Mouse (Mus musculus) myocyte (in vitro differentiated cells): ENCODE results near the gene Mcf2l. TPM values are rescaled to one million over a fixed set of nuclear protein-coding genes. Genes with fewer than 3 reads are reported as not detected.

Experiments
- H3K27me3 ChIP-seq: one replicate; pipeline ENCODE4 v1.6.1; 2011; ENCODE audit not compliant: control insufficient read depth, insufficient read depth, insufficient read length
- H3K36me3 ChIP-seq: one replicate; pipeline ENCODE4 v1.6.1; 2011; ENCODE audit not compliant: control insufficient read depth, insufficient read depth
- H3K4me2 ChIP-seq: one replicate; pipeline ENCODE4 v1.6.1; 2011; ENCODE audit warnings: low read depth, control low read depth
- H3K4me3 ChIP-seq: one replicate; pipeline ENCODE4 v1.5.1; 2011; ENCODE audit warnings: mild to moderate bottlenecking, control low read depth, moderate library complexity
- H3K79me2 ChIP-seq: one replicate; pipeline ENCODE4 v1.6.1; 2011; ENCODE audit not compliant: control insufficient read depth, insufficient read depth
- H3ac ChIP-seq: one replicate; pipeline ENCODE4 v1.6.1; 2011; ENCODE audit not compliant: control insufficient read depth, insufficient read length
- CEBPB ChIP-seq: IDR thresholded peaks from 2 replicates; pipeline ENCODE4 v1.6.1; 2011; ENCODE audit warnings: mild to moderate bottlenecking, moderate library complexity; ENCODE audit not compliant: poor library complexity, insufficient read depth, severe bottlenecking
- E2F4 ChIP-seq: IDR thresholded peaks from one replicate; pipeline ENCODE4 v1.6.1; 2011; ENCODE audit warnings: mild to moderate bottlenecking, control low read depth, moderate library complexity; ENCODE audit not compliant: insufficient read depth
- MAX ChIP-seq: IDR thresholded peaks from one replicate; pipeline ENCODE4 v1.6.1; 2011; ENCODE audit warnings: low read depth, mild to moderate bottlenecking, control low read depth
- MYOD1 ChIP-seq, 3 experiments: IDR thresholded peaks; one replicate each; pipeline ENCODE4 v1.6.1; 2011; ENCODE audit warnings: control low read depth in 2 of 3, low read depth in 2 of 3, mild to moderate bottlenecking in 2 of 3, moderate library complexity in 1 of 3; ENCODE audit not compliant: insufficient read length in 2 of 3, control insufficient read depth in 1 of 3
- MYOG ChIP-seq, 3 experiments: IDR thresholded peaks; one replicate each; pipeline ENCODE4 v1.6.1; 2011; ENCODE audit warnings: control low read depth in 2 of 3, low read depth in 2 of 3, mild to moderate bottlenecking in 2 of 3; ENCODE audit not compliant: insufficient read length in 2 of 3, control insufficient read depth in 1 of 3, insufficient read depth in 1 of 3
- POLR2A ChIP-seq: IDR thresholded peaks from one replicate; pipeline ENCODE4 v1.6.1; 2011; ENCODE audit warnings: low read depth, mild to moderate bottlenecking, control low read depth, moderate library complexity; ENCODE audit not compliant: insufficient read length
- POLR2AphosphoS2 ChIP-seq: IDR thresholded peaks from one replicate; pipeline ENCODE4 v1.6.1; 2011; ENCODE audit warnings: low read depth, control low read depth; ENCODE audit not compliant: insufficient read length
- REST ChIP-seq: IDR thresholded peaks from one replicate; pipeline ENCODE4 v1.6.1; 2011; ENCODE audit warnings: mild to moderate bottlenecking, control low read depth, moderate library complexity; ENCODE audit not compliant: insufficient read depth, insufficient read length
- SRF ChIP-seq: IDR thresholded peaks from one replicate; pipeline ENCODE4 v1.6.1; 2011; ENCODE audit warnings: low read depth; ENCODE audit not compliant: control insufficient read depth, insufficient read length
- TCF12 ChIP-seq: IDR thresholded peaks from one replicate; pipeline ENCODE4 v1.6.1; 2011; ENCODE audit warnings: mild to moderate bottlenecking, control low read depth; ENCODE audit not compliant: poor library complexity, insufficient read depth, severe bottlenecking
- TCF3 ChIP-seq: IDR thresholded peaks from one replicate; pipeline ENCODE4 v1.6.1; 2011; ENCODE audit warnings: low read depth, control low read depth; ENCODE audit not compliant: insufficient read length
- USF1 ChIP-seq: IDR thresholded peaks from one replicate; pipeline ENCODE4 v1.6.1; 2011; ENCODE audit warnings: low read depth, mild to moderate bottlenecking, control low read depth, moderate library complexity
- polyA plus RNA-seq: library from polyadenylated mRNA; unstranded; fragments of >200 nt; fragmentation: generic; extraction: Trizol; gene quantifications from one replicate; pipeline ENCODE4 v1.2.1, GENCODE M21; 2012; ENCODE audit warnings: missing spikeins

Mcf2l gene
- polyA plus RNA-seq, 1 experiment: 1.2 TPM

DNA sequence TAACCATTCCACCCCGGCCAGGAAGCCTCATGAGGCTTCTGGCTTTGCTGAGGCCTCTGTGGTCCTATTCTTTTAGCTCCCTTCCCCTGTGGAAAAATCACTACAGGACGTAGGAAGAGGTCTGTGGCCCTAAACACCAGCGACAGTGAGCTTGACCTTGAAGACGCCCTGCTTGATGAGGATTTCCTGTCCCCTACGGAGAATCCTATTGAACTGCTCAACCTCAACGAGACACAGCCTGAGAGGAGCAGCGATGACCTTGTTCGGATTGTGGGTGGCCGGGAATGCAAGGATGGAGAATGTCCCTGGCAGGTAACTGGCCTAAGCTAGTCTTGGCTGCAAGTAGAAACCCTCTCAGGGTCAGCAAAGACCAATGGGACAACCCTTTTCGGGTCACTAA lies 176.9 kb downstream of the Mcf2l start:
- H3K79me2 ChIP-seq: no peaks in the 10 kb centered on the region
- H3ac ChIP-seq: no peak overlapping the region
- TF ChIP-seq MAX: no peak
- no peak for TF ChIP-seq TCF3
- H3K36me3 ChIP-seq: no peaks in the 10 kb centered on the region
- H3K4me3 ChIP-seq: no peak overlapping the region
- H3K27me3 ChIP-seq: peaks cover 60% of the 10 kb centered on the region
- no peak overlapping the region for H3K4me2 ChIP-seq

DNA sequence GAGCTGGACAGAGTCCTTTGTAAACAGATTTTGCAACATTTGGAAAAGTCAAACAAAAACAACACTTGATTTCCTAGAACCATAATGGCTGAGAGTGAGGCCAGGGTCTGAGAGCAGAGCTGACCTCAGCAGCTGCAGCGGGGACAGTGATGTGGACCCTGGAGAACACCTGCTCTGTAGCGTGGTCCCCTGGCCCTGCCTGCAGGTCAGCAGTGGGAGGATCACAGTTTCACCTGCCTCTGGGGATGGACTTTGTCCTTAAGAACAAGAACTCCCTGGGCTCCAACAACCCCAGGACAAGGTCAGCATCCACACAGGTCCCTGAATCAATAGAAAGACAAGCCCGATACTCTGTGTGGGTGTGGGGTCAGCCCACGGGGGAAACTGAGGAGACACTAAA lies 183.7 kb downstream of the Mcf2l start:
- no peaks in the 10 kb centered on the region for H3K36me3 ChIP-seq
- peaks cover 68% of the 10 kb centered on the region for H3K27me3 ChIP-seq
- no peaks in the 10 kb centered on the region for H3K79me2 ChIP-seq
- no peak overlapping the region for H3ac ChIP-seq
- no peak overlapping the region for H3K4me2 ChIP-seq
- TF ChIP-seq REST (no peak), TCF3 (no peak), CEBPB (no peak), POLR2A (no peak), SRF (no peak), E2F4 (no peak), USF1 (no peak), MYOG (IDR thresholded peaks at IDR 0.05; ENCODE audit: control insufficient read depth in 1 of 3, insufficient read depth in 1 of 3, insufficient read length in 2 of 3, low read depth in 2 of 3) (no peak), TCF12 (no peak), MYOD1 (IDR thresholded peaks at IDR 0.05; ENCODE audit: control insufficient read depth in 1 of 3, insufficient read length in 2 of 3, low read depth in 2 of 3) (no peak), MAX (no peak), POLR2AphosphoS2 (no peak)
- H3K4me3 ChIP-seq: no peak overlapping the region

DNA sequence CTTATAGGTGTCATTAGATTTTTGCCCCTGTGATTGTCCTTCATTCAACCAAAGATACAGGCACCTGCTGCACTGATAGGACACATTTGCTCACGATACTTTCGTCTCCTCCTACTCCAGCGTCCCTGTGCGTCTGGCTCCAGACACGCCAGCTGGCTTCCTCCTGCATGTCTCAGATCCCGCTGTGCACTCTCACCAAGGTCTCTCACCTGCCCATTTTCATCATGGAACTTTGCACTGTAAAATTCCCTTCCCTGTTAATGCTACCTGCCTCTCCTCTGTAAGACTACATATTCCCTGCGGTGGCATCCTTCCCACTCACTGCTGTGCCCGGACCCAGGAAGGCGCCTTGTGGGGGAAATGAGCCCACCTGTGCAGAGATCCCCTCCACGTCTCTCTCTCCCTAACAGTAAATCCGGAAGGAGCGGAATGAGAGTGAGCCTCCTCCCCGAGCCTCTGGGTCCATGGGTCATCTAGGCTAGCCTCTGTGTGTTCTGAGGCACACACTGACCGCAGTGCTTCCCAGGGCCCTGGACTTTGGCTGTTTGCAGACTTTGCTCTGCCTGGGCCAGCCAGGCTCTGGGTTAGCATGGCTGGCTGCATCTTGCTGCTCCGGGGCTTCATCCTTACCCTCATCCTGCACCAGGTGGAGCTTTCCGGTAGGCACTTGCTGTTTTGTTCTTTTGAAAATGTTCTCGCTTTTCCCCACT lies 187.0 kb downstream of the Mcf2l start, which contains the start of gene Proz:
TSS of gene Proz (plus strand) at position 474 of the 710 bp plus-strand sequence.
- Histone ChIP-seq H3ac (no peak within 1 kb of the TSS), H3K4me2 (no peak within 1 kb of the TSS), H3K27me3 (peaks cover 56% of the 10 kb centered on the region), H3K79me2 (no peaks in the 10 kb centered on the region), H3K36me3 (no peaks in the 10 kb centered on the region), H3K4me3 (no peak within 1 kb of the TSS)
- TF ChIP-seq POLR2A: no peak
- TF ChIP-seq E2F4: no peak
- TF ChIP-seq SRF: no peak
- no peak for TF ChIP-seq MYOG (IDR thresholded peaks at IDR 0.05; ENCODE audit: control insufficient read depth in 1 of 3, insufficient read depth in 1 of 3, insufficient read length in 2 of 3, low read depth in 2 of 3)
- TF ChIP-seq REST: no peak
- TF ChIP-seq USF1: no peak
- TF ChIP-seq POLR2AphosphoS2: no peak
- TF ChIP-seq CEBPB: no peak
- no peak for TF ChIP-seq MYOD1 (IDR thresholded peaks at IDR 0.05; ENCODE audit: control insufficient read depth in 1 of 3, insufficient read length in 2 of 3, low read depth in 2 of 3)
- no peak for TF ChIP-seq MAX
- no peak for TF ChIP-seq TCF3
- TF ChIP-seq TCF12: no peak

DNA sequence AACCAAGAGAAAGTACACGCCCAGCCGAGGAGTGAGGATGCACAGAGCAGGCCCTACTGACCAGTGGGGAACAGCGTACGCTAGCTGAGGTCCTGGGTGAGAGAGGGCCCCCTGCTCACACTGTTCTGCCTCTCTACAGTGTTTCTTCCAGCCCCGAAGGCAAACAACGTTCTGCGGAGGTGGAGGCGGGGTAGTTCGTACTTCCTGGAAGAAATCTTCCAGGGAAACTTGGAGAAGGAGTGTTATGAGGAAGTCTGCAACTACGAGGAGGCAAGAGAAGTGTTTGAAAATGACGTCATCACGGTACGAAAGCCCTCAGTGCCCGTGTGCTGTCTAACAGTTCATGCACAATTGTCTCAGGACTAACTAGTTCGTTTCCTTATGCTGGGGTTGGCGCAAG lies 189.5 kb downstream of the Mcf2l start:
- no peak for TF ChIP-seq REST
- no peak for TF ChIP-seq MAX
- no peak for TF ChIP-seq TCF12
- no peak for TF ChIP-seq POLR2A
- TF ChIP-seq CEBPB: no peak
- no peak for TF ChIP-seq MYOD1 (IDR thresholded peaks at IDR 0.05; ENCODE audit: control insufficient read depth in 1 of 3, insufficient read length in 2 of 3, low read depth in 2 of 3)
- no peak for TF ChIP-seq SRF
- no peak for TF ChIP-seq POLR2AphosphoS2
- TF ChIP-seq USF1: no peak
- no peak for TF ChIP-seq E2F4
- no peak for TF ChIP-seq MYOG (IDR thresholded peaks at IDR 0.05; ENCODE audit: control insufficient read depth in 1 of 3, insufficient read depth in 1 of 3, insufficient read length in 2 of 3, low read depth in 2 of 3)
- TF ChIP-seq TCF3: no peak
- Histone ChIP-seq H3ac (no peak overlapping the region), H3K27me3 (peaks cover 38% of the 10 kb centered on the region), H3K79me2 (no peaks in the 10 kb centered on the region), H3K4me3 (no peak overlapping the region), H3K36me3 (no peaks in the 10 kb centered on the region), H3K4me2 (no peak overlapping the region)

Other genes starting within 250 kb of the Mcf2l start
- gene Tubgcp3, start 201.6 kb upstream of the Mcf2l start, polyA plus RNA-seq: 14.0 TPM
- gene Atp11a, start 116.8 kb upstream of the Mcf2l start, polyA plus RNA-seq: 13.8 TPM
- 0.08 TPM for gene F7, start 152.2 kb downstream of the Mcf2l start, polyA plus RNA-seq
- not detected for gene F10, start 163.5 kb downstream of the Mcf2l start, polyA plus RNA-seq
- 0.55 TPM for gene Proz, start 187.1 kb downstream of the Mcf2l start, polyA plus RNA-seq
- gene Pcid2, start 231.7 kb downstream of the Mcf2l start, polyA plus RNA-seq: 19.5 TPM
- 61.3 TPM for gene Cul4a, start 231.8 kb downstream of the Mcf2l start, polyA plus RNA-seq